Mouse (Mus musculus) lung, postnatal 10 days (tissue): ENCODE measurements around the gene Mylk4.
A peak's percentile ranks its signal among the peaks of the same experiment; 100 is the strongest.

ENCODE experiments used
- DNase-seq: peaks from one replicate; pipeline ENCODE4 v3.0.0; 2021

Gene Mylk4

GRCm38 (mm10) chr13:32706651-32707288 lies 77.0 kb downstream of the Mylk4 start:
- DNase-seq = peak; percentile 38

DNA sequence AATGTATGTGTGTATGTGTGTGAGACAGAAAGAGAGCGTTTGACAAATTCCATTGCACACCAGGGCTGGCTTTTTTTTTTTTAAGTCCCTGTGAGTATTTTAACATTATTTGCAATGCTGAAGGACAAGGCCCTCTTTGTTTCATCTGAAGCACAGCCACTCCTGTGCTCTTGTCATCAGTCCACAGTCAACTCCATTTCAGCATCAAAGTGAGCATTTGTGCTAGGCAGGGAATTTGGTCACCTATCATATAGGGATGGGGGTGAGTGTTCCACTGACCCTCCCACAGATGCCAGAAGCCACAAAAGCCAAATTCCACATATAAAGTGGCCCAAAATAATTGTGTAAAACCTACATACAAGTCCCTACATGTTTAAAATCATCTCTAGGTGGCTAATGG lies 78.4 kb downstream of the Mylk4 start:
- no peak for DNase-seq

GRCm38 (mm10) chr13:32704911-32705310 lies 78.8 kb downstream of the Mylk4 start:
- no peak for DNase-seq

DNA sequence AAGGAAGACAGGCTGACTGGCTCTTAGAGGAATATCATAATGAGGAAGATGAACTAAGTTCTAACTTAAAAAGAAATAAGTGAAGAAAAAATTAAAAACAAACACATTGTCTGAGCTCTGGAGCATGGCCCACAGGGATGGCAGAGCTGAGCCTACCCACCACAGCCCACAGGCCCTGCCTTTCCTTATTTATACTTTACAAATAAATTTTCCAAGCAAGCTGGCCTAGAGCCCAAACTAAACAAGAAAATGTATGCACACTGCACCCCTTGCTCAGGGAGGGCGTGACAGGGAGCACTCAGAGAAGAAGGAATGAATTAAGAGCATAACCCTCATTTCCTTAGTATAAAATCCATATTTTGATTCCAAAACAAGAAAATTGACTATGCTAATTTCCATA lies 82.2 kb downstream of the Mylk4 start:
- DNase-seq = no peak

DNA sequence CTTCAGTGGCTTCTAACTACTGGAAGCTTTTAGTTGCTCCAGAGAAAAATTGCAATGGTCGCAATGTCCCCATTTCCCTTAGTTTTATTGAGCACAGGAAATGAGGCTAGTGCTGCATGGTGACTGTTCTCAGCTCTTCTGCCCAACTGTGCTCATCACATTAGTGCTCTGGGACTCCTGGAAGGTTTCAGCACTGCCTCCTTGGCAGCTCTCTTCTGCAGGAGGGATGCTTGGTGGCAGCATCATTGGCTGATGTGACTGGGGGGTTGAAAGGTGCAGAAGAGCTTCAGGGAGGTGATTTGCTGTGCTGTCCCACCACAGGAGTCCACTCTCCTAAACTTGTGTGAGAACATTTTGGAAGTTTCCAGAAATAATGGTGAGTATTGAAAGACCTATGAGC lies 84.4 kb downstream of the Mylk4 start:
- no peak for DNase-seq

DNA sequence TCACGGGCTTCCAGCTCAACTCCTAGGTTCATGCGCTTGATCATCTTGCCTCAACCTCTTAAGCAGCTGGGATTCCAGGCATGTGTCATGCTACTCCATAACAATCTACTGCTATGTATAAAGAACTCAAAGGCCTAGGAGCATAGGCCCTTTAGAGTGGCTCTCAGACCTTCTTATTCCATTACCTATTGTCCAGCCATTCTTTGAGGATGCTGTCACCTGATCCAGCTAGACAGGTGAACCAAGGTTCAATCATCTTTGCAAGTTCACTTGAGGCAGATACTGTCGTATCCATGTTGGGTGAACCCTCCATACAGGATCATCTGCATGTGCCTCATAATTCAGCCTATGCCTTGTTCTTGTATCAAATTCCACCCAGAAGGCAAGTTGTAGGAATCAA lies 84.8 kb downstream of the Mylk4 start:
- DNase-seq = no peak

- no peak for DNase-seq
Measured at GRCm38 (mm10) chr13:32693886-32694455, 89.8 kb downstream of the Mylk4 start.

DNA sequence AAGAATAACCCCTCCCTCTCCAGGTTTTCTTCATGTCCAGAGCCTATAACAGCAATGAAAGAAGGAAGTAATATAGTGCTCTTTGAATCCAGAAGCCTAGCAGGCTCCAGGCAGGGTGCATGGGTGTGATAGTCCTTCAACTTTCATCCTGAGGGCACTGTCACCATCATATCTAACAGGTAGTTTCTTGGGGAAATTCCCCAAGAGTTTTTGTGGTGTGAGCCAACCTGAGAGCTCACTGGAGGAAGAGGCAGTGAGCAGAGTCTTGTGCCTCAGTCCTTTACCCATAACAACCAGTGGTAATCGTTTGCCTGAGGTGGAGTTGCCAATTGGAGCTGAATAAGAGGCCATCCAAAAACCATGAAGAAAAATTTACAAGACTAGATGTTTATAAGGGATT lies 91.2 kb downstream of the Mylk4 start:
- DNase-seq = no peak

DNA sequence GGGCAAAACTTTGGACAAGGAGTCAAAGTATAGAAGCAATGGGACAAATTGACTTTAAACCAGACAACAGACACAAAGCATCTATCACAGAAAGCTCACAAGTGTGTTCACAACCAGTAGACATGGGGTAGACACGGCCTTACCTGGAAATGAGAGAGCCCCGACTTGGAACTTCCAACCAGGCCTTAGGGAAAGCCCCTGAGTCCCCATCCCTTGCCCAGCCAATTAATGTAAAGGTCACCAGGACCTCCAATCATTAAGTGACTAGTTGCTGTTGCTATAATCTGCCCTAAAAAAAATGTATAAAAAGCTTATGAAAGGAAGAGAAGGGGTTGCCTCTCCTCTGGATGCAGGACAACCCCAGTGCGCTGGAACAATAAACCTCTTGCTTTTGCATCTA lies 93.5 kb downstream of the Mylk4 start:
- no peak for DNase-seq

GRCm38 (mm10) chr13:32680868-32681515 lies 102.8 kb downstream of the Mylk4 start:
- peak; percentile 83 for DNase-seq

- no peak for DNase-seq
Measured at GRCm38 (mm10) chr13:32680121-32680551, 103.6 kb downstream of the Mylk4 start.

- DNase-seq = no peak
Measured at GRCm38 (mm10) chr13:32678998-32679397, 104.8 kb downstream of the Mylk4 start.

DNA sequence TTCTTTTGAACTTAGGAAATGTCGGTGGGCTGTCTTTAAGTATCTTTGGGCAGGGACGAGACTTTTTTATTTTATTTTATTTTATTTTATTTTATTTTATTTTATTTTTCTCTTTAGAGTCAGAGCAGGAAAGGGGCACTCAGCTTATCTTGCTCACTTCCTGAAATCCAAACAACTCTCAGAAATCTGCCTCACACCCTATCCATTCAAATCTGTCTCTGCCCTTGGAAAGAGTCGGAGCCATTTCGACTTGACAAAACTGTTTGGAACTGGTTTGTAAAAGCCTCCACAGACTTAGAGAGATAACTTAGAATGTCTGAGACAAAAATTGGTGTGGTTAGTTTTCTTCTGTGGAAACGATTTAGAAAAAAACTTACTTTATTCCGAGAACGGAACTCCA lies 113.0 kb downstream of the Mylk4 start:
- no peak for DNase-seq

- no peak for DNase-seq
Measured at GRCm38 (mm10) chr13:32668296-32668695, 115.5 kb downstream of the Mylk4 start.

DNA sequence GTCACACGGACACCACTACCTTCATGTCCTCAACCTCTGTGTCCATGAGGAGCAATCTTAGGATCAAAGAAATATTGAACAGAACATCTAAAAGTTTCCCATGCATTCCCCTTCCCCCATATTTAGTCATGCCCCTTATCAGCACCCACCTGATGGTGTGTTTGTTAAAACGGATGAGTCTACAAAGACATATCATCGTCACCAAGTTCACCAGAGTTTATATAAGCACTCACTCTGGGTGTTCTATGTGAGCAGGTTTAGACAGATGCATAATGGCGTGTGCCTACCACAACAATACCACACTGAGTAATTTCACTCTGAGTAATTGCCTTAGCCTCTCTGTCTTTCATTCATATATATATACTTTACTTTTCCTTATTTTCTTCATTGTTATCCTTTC lies 116.4 kb downstream of the Mylk4 start:
- DNase-seq = no peak

DNA sequence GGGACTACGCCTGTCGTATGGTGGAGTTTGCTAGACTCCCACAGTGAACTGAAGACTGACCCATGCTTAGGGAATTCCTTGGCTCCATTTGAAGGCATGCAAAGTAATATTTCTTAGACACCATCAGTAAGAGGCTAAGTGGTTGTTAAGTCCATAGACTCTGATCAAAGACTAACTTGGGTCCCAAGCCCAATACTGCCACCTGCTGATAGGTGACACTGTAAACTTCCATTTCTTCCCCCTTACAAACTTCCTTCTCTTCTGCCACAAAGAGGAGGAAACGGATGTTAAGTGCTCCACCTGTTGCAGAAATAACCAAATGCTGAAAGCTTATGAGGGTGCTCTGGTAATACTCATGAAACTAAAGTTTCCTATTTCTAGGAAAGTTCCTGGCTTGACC lies 121.7 kb downstream of the Mylk4 start:
- DNase-seq = peak; percentile 49

DNA sequence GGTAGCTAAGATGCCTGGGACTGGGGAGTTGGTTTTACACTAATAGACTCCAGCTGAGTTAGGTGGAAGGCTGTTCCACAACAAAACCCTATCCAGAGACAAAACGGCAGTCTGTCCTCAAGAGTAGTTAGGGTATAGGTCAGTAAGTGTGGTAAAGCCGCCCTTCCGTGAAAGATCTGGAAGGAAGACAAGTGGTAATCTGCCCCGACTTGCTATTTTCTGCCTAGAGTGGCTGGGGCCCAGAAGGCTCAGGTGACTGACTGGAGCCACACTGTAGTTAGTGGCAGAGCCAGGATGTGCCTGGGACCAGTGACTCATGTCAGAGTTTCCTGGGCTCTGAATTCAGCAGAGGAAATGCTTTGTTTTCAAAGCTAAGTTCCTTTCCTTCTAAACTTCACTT lies 123.5 kb downstream of the Mylk4 start:
- DNase-seq = no peak

GRCm38 (mm10) chr13:32659271-32659670 lies 124.5 kb downstream of the Mylk4 start:
- DNase-seq = no peak

- no peak for DNase-seq
Measured at GRCm38 (mm10) chr13:32657583-32657982, 126.2 kb downstream of the Mylk4 start.
